Mouse (Mus musculus) left cerebral cortex, postnatal 4 days (tissue): ENCODE results near the gene Taf11. TPM values are rescaled to one million over a fixed set of nuclear protein-coding genes. Genes with fewer than 3 reads are reported as not detected.

ENCODE experiments used
- DNase-seq: peaks from one replicate; pipeline ENCODE4 v3.0.0-alpha.2; 2022
- intact Hi-C: fragments of 180-260 bp; cut with DNase I; formaldehyde crosslinking; loops from one replicate; pipeline ENCODE4 v1.15.1; 2025
- total RNA-seq, 2 experiments: library from RNA; stranded (reverse); gene quantifications; 2 replicates each; pipeline ENCODE4 v1.2.3; 2021

Gene Taf11
- total RNA-seq, 2 experiments from 2014 or later = 32.4 to 32.7 TPM

GRCm38 (mm10) chr17:27922174-27922712 lies 12.6 kb upstream of the Taf11 start:
- intact Hi-C loops = no loop called here
- no peak for DNase-seq

GRCm38 (mm10) chr17:27920676-27921075 lies 11.0 kb upstream of the Taf11 start:
- intact Hi-C loops = no loop called here
- peak; percentile 59 for DNase-seq

GRCm38 (mm10) chr17:27916366-27916765 lies 6.7 kb upstream of the Taf11 start:
- intact Hi-C loops = loop anchor here (5.0 to 10.0 kb wide), 3 partner anchors 68 to 876 kb away; no protein-coding TSS in a partner anchor

GRCm38 (mm10) chr17:27914742-27915141 lies 5.1 kb upstream of the Taf11 start:
- intact Hi-C loops = loop anchor here (5.0 to 10.0 kb wide), 3 partner anchors 70 to 878 kb away; no protein-coding TSS in a partner anchor

More at GRCm38 (mm10) chr17:27916366-27916765, 6.7 kb upstream of the Taf11 start:
- no peak for DNase-seq

GRCm38 (mm10) chr17:27911371-27911770 lies 1.7 kb upstream of the Taf11 start:
- intact Hi-C loops = loop anchor here (10.0 kb wide), 2 partner anchors 73 to 133 kb away; no protein-coding TSS in a partner anchor
- DNase-seq = no peak

More at GRCm38 (mm10) chr17:27914742-27915141, 5.1 kb upstream of the Taf11 start:
- DNase-seq = no peak

DNA sequence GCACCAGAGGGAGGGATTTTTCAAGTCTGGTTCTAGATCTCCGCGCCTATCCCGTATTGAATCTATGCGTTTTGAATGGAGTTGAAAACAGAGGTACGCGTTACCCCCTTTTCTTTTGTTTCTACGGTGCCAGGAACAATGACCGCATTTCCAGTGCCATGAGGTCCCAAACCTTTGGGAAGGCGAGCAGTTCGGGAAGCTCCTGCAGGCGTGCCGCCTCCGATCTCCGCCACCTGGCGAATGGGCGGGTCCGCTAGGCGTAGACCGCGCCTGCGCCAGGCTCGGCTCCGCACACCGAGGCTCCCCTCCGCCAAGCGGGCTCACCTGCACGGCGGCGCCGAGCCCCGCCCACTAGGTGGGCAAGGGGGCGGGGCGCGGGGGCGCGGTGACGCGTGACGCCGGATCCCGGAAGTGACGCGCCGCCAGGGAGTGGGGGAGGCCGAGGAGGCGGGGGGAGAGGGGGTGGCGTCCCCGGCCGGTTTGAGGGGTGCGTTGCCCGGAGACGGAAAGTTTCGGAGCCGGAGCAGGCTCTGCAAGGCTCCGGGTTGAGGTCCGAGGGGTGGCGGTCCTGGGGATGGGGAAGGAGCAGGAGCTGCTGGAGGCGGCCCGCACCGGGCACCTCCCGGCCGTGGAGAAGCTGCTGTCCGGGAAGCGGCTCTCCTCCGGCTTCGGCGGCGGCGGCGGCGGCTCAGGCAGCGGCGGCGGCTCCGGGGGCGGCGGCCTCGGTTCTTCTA lies 589 bp downstream of the Taf11 start, which contains the start of gene Anks1:
Gene Anks1, plus strand, starts transcription at position 419 of the 734 bp plus-strand sequence.
- DNase-seq = peak; percentile 91
- intact Hi-C loops = loop anchor here (2.0 kb wide), 1 partner anchor 172 kb away; the partner anchor contains the start of gene Tcp11

- no peak for DNase-seq
- intact Hi-C loops = loop anchor here (2.0 kb wide), 1 partner anchor 172 kb away; the partner anchor contains the start of gene Tcp11
These were observed 1.3 kb downstream of the Taf11 start for GRCm38 (mm10) chr17:27908206-27908887.

GRCm38 (mm10) chr17:27907512-27908205 lies 2.0 kb downstream of the Taf11 start:
- DNase-seq = peak; percentile 93
- intact Hi-C loops = loop anchor here (2.0 kb wide), 1 partner anchor 173 kb away; the partner anchor contains the start of gene Tcp11

- intact Hi-C loops = no loop called here
- DNase-seq = peak; percentile 27
These were observed 23.0 kb downstream of the Taf11 start for GRCm38 (mm10) chr17:27886499-27887210.

DNA sequence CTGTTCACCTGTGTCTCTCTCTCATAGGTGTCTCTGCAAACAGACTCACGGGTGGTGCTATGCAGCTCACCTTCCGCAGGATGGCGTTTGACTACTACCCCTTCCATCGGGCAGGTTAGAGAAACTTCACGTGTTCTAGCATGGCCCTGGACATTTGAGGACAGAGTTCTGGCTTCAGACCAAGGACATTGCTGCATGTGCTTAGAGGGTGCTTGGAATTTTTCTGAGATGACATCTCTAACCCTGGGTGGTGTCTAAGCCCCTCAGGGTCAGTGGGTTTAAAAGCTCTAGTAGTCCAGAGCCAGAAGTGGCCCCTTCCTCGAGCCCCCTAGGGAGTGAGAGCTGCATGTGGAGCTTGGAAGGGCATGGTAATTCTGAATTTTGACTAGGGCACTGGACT lies 25.6 kb downstream of the Taf11 start:
- DNase-seq = no peak
- intact Hi-C loops = no loop called here

- DNase-seq = no peak
- intact Hi-C loops = no loop called here
These were observed 26.5 kb downstream of the Taf11 start for GRCm38 (mm10) chr17:27883129-27883528.

GRCm38 (mm10) chr17:27881518-27881917 lies 28.1 kb downstream of the Taf11 start:
- intact Hi-C loops = no loop called here
- no peak for DNase-seq

DNA sequence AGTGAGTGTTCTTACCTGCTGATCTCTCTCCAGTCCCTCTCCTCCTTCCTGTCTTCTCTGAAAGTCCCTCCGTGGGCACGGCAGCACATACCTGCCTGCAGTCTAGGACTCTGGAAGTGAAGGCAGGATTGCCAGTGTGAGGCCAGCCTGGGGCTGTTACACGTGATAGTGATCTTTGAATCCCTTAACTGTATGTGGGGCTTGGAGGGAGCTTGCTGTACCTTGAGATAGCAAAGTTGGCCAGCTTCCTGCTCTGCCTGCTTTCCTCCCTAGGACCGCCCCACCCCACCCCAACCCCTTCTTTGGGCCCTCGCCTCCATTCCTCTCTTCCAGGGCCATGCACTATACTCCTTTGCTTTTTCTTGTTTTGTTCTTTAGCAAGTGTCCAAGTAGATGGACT lies 35.1 kb downstream of the Taf11 start:
- intact Hi-C loops = no loop called here
- DNase-seq = no peak

GRCm38 (mm10) chr17:27873583-27873982 lies 36.1 kb downstream of the Taf11 start:
- intact Hi-C loops = no loop called here
- DNase-seq = no peak

- intact Hi-C loops = no loop called here
- no peak for DNase-seq
These were observed 37.8 kb downstream of the Taf11 start for GRCm38 (mm10) chr17:27871851-27872250.

- intact Hi-C loops = no loop called here
These were observed 42.9 kb downstream of the Taf11 start for GRCm38 (mm10) chr17:27866737-27867136.

GRCm38 (mm10) chr17:27865461-27865860 lies 44.2 kb downstream of the Taf11 start:
- no peak for DNase-seq
- intact Hi-C loops = no loop called here

More at GRCm38 (mm10) chr17:27866737-27867136, 42.9 kb downstream of the Taf11 start:
- no peak for DNase-seq

GRCm38 (mm10) chr17:27859131-27859530 lies 50.5 kb downstream of the Taf11 start:
- intact Hi-C loops = no loop called here
- no peak for DNase-seq

DNA sequence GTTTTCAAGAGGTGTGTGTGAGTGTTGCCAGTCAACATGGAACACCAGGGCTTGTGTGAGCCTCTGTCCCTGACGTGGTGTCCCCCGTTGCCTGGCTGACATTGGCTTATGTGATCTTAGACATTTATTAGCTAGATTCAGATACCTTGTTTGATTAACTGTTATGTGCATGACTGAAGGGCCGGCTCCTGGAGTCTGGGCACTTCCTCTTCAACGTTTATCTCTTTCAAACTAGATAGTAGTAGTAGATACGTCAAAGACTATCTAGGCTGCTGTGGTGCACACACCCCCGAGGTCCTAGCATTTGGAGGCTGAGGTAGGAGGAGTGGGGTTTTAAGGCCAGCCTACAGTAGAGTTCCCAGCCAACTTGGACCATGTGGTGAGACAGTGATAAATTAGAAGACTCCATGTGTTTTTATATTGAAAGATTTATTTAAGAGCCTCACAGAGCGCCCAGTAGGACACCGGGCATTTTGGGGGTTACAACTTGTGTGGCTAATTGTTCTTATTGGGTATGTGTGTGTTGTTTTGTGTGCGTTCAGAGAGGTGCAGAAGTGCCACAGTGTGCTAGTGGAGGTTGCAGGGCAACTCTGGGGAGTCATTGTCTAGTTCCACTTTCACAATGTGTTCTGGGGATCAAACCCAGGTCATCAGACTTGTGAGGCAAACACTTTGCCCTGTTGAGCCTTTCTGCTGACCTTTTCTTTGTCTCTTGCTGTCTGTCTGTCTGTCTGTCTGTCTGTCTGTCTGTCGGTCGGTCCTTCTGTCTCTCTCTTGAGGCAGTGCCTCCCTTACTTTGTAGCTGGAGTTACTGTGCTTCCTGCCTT lies 51.8 kb downstream of the Taf11 start:
- intact Hi-C loops = no loop called here
- no peak for DNase-seq
